Mouse (Mus musculus): ENCODE results near the gene Hist3h2a.
A peak's percentile ranks its signal among the peaks of the same experiment; 100 is the strongest.
"Not testable (repeated sequence)": the region's sequence is repeated elsewhere in the genome, so short reads cannot be mapped to it uniquely, and the experiment has no call there.

Gene Hist3h2a

DNA sequence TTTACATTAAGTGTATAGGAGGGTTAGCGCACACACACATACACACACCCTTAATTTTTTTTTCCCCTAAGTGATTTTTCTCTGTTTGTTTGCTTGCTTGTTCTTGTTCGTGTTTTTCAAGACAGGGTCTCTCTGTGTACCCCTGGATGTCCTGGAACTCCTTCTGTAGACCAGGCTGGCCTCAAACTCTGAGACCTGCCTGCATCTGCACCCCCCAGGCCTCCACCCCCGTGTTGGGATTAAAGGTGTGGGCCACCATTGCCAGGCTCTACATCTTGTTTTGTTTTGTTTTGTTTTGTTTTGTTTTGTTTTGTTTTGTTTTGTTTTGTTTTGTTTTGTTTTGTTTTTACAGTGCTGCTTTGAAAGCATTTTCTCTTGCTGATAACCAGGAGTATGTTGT lies 7.2 kb upstream of the Hist3h2a start:
- no peak for ATAC-seq (ENCODE audit: insufficient number of reproducible peaks, low FRiP score, low TSS enrichment)

GRCm38 (mm10) chr11:58947798-58948528 lies 6.5 kb upstream of the Hist3h2a start:
- ATAC-seq (ENCODE audit: insufficient number of reproducible peaks, low FRiP score, low TSS enrichment), result 0 out of 2 replicates have a peak, but pooled peaks have one; percentile 39

DNA sequence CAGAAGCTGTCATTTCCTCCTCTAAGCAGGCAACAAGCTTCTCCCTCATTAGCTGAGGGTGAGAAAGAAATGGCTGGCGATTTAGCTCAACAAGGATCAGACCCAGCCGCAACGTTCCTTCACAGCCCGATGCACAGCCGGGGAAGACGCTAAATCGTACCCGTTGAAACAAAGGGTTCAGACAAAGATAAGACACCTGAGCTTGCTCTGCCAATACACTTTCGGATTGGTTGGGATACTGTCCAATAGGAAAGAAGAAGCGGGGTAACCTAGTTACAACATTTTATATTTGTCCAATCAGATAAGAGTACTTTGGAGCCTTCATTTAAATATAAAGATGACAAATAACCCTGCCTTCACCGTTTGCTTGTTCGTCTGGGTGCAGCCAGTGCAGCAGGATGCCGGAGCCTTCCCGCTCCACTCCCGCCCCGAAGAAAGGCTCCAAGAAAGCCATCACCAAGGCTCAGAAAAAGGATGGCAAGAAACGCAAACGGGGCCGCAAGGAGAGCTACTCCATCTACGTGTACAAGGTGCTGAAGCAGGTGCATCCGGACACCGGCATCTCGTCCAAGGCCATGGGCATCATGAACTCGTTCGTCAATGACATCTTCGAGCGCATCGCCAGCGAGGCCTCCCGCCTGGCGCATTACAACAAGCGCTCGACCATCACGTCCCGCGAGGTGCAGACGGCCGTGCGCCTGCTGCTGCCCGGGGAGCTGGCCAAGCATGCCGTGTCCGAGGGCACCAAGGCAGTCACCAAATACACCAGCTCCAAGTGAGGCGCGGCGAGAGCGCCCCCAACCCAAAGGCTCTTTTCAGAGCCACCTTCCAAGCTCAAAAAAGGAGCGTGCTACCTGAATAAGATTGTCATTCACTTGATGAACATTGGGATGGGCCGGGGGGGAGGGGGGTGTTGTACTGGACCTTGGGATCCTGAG lies 5.7 kb upstream of the Hist3h2a start, which contains the start of gene Hist3h2ba:
Gene Hist3h2ba (plus strand): TSS at position 379 of the 938 bp plus-strand sequence.
- ATAC-seq (ENCODE audit: insufficient number of reproducible peaks, low FRiP score, low TSS enrichment), result peak; percentile 91

GRCm38 (mm10) chr11:58949480-58950431 lies 4.7 kb upstream of the Hist3h2a start:
- ATAC-seq (ENCODE audit: insufficient number of reproducible peaks, low FRiP score, low TSS enrichment), result no peak

GRCm38 (mm10) chr11:58951210-58951609 lies 3.3 kb upstream of the Hist3h2a start:
- ATAC-seq (ENCODE audit: insufficient number of reproducible peaks, low FRiP score, low TSS enrichment), result no peak

DNA sequence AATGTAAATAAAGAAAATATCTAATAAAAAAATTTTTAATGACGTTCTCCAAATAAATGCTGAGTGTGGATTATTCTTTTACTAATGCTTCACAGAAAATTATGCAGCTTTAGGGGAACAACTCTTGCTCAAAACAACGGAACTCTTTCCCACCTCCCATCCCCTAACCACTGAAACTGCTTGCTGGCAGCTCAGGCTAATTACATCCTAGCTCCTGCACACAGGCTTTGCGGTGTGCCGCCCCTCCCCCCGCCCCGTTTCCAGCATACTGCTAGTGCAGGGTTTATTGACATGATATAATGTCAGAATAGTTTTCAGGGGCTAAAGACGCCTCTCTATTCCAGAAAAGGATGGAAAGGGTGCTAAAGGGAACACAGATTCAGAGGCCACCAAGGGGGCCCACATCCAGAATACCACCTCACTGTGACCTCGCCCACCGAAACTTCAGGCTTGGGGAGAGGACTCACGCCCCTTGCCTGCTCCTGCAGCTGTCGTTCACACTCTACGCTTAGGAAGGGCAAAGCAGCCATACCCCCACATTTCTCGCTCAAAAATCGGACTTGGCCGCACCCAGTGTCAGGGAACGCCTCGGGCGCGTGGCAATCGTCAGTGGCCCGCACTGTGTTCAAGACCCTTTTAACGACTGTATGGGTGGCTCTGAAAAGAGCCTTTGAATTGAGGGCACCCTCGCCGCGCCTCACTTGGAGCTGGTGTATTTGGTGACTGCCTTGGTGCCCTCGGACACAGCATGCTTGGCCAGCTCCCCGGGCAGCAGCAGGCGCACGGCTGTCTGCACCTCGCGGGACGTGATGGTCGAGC lies 925 bp upstream of the Hist3h2a start:
- no peak for ATAC-seq (ENCODE audit: insufficient number of reproducible peaks, low FRiP score, low TSS enrichment)

DNA sequence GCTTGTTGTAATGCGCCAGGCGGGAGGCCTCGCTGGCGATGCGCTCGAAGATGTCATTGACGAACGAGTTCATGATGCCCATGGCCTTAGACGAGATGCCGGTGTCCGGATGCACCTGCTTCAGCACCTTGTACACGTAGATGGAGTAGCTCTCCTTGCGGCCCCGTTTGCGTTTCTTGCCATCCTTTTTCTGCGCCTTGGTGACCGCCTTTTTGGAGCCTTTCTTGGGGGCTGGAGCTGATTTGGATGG lies 390 bp upstream of the Hist3h2a start:
- ATAC-seq (ENCODE audit: insufficient number of reproducible peaks, low FRiP score, low TSS enrichment), result not testable (repeated sequence)

- ATAC-seq (ENCODE audit: insufficient number of reproducible peaks, low FRiP score, low TSS enrichment), result peak; percentile 12; the same call in 1 of the 2 replicates
Observed at GRCm38 (mm10) chr11:58955143-58955867, 820 bp downstream of the Hist3h2a start.

DNA sequence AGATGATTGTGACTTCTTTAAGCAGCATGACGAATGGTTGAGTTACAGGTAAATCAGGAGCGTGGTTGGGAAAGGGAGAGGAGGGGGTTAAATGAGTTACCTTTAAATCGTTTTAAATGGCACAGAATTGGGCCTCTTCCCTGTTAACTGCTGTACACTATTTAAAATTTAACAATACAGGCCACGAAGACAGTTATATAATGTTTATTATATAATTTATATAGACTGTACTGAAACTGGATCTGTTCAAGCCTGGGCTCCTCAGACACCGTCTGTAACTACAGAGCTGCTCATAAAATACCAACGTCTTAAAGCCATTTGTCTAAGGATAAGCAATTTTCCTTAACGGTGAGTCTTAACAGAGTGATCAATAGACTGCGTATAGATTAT lies 1.4 kb downstream of the Hist3h2a start:
- ATAC-seq (ENCODE audit: insufficient number of reproducible peaks, low FRiP score, low TSS enrichment), result no peak

DNA sequence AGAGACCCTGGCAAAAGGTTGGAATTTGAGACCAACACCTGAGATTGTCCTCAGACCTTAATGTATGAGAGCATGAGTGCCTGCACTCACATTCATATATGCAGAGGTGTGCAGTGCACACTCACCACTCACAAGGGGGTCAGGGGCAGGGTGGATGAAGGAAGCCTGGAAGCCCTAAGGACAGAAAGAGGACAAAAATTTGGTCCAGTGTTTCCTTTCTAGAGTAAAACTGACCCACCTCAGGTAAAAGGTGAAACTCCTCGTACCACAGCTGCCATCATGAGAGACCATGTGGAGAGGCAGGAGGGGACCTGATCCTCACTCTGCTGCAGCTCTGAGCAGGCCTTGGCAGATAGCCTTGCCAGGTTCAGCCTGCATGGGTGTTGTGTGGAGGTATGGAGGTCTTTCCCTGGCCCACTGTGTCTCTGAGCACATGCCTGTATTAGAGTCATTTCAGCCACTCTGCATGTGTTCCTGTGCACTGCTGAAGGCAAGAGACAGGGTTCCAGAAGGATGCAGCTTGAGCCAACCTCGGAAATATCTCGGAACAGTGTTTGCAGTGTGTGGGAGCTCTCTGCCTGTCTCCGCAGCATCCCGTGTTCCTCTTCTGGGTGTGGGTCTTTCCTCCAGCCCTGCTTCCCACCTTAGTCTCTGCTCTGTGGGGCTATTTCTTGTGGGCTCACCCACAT lies 2.9 kb downstream of the Hist3h2a start:
- ATAC-seq (ENCODE audit: insufficient number of reproducible peaks, low FRiP score, low TSS enrichment), result no peak

GRCm38 (mm10) chr11:58958536-58958935 lies 4.1 kb downstream of the Hist3h2a start:
- ATAC-seq (ENCODE audit: insufficient number of reproducible peaks, low FRiP score, low TSS enrichment), result no peak

- no peak for ATAC-seq (ENCODE audit: insufficient number of reproducible peaks, low FRiP score, low TSS enrichment)
Observed at GRCm38 (mm10) chr11:58959186-58959825, 4.8 kb downstream of the Hist3h2a start.

- ATAC-seq (ENCODE audit: insufficient number of reproducible peaks, low FRiP score, low TSS enrichment), result peak; percentile 94
Observed at GRCm38 (mm10) chr11:58959921-58960465, 5.5 kb downstream of the Hist3h2a start.

DNA sequence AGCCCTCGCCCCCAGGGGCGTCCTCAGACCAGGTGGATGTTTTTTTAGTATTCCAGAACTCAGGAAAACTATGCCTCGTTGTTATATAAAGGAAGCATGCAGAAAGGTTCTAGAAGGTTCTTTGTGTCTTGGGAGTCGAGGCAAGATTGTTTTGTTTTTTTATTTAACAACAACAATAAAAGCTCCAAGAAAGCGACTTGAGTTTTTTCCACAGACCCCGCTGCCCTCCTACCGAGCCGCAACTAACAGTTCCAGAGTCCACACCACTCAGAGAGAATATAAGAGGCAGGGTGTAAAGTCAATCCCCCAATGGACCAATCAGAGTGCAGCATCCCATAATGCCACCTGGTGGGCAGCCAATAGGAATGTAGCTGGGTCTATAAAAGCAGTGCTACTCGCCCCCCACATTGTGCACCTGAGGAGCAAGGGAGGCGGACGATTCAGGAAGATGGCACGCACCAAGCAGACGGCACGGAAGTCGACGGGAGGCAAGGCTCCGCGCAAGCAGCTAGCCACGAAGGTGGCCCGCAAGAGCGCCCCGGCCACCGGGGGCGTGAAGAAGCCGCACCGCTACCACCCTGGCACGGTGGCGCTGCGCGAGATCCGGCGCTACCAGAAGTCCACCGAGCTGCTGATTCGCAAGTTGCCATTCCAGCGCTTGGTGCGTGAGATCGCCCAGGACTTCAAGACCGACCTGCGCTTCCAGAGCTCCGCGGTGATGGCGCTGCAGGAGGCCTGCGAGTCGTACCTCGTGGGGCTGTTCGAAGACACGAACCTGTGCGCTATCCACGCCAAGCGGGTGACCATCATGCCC lies 7.1 kb downstream of the Hist3h2a start:
- ATAC-seq (ENCODE audit: insufficient number of reproducible peaks, low FRiP score, low TSS enrichment), result no peak

DNA sequence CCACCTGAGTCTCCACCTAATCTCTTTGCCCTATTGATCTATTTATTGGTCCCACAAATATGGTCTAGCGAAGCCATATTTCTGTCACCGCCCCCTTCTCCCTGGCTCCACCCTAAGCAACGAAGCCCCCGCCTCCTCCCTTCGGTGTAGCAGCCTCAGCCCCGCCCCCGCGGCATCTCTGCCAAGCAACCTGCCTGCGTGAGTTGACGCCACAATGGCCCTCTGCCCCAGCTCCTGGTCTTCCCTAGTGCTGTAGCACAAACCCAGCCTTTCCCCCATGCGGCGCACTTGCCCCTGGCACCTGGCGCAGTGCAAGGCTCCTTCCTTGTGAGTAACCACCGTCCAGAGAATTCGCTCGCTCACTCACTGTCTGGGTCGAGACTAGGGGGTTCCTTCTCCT lies 9.1 kb downstream of the Hist3h2a start:
- no peak for ATAC-seq (ENCODE audit: insufficient number of reproducible peaks, low FRiP score, low TSS enrichment)

- ATAC-seq (ENCODE audit: insufficient number of reproducible peaks, low FRiP score, low TSS enrichment), result no peak
Observed at GRCm38 (mm10) chr11:58964216-58964615, 9.7 kb downstream of the Hist3h2a start.

Measured in cerebellum, adult (tissue).